Mouse (Mus musculus) liver, postnatal 0 days (tissue): ENCODE measurements around the gene Ncaph2.

ENCODE experiments used
- CTCF ChIP-seq: sonication (generic); IDR thresholded peaks from 2 replicates; pipeline ENCODE4 v1.5.1; 2016; ENCODE audit warnings: antibody characterized with exemption, low read depth
- EP300 ChIP-seq: IDR thresholded peaks from 2 replicates; pipeline ENCODE4 v1.6.1; 2016; ENCODE audit warnings: antibody characterized with exemption, low read depth, mild to moderate bottlenecking

DNA sequence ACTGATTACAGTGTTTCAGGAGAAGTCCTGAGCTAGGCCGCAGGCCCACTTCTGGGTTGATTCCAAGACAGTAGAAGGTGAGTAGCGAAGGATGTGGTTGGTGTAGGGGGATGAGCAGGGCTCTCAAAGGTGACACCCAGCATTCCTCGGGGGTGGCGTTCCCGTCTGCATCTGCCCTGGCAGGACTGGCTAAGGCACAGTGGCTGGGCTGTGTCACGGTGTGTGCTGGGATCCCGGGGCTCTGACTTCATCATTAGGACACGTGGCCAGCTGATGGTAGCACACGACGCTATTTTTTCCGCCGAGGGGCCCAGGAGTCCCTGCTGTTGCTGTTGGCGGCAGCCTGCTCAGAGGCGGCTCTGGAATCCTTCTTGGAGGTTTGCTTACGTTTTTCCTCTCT, 4.2 kb upstream of the Ncaph2 start:
- no peak for TF ChIP-seq CTCF
- no peak for TF ChIP-seq EP300
